Mouse (Mus musculus) midbrain, embryonic 16.5 days (tissue): ENCODE measurements around the gene Tmem107. TPM values are rescaled to one million over a fixed set of nuclear protein-coding genes. Genes with fewer than 3 reads are reported as not detected.
A peak's percentile ranks its signal among the peaks of the same experiment; 100 is the strongest.

Experiments used
- ATAC-seq: fragments of 200-750 bp; cut with Nextera tagmentation; 2 replicates; pipeline ENCODE4 v1.8.0; 2017; ENCODE audit warnings: moderate TSS enrichment
- H3K27ac ChIP-seq: fragments of 300-500 bp; sonication (generic); 2 replicates; pipeline ENCODE4 v1.5.1; 2014; ENCODE audit warnings: mild to moderate bottlenecking, low read length, mixed read lengths
- H3K27me3 ChIP-seq: fragments of 300-500 bp; sonication (generic); 2 replicates; pipeline ENCODE4 v1.6.1; 2014; ENCODE audit warnings: low read depth, low read length, mixed read lengths; ENCODE audit not compliant: control insufficient read depth, insufficient read depth
- H3K36me3 ChIP-seq: fragments of 300-500 bp; sonication (generic); 2 replicates; pipeline ENCODE4 v1.6.1; 2014; ENCODE audit warnings: mild to moderate bottlenecking, low read length, moderate library complexity, mixed read lengths; ENCODE audit not compliant: control insufficient read depth, insufficient read depth
- H3K4me1 ChIP-seq: fragments of 300-500 bp; sonication (generic); 2 replicates; pipeline ENCODE4 v1.6.1; 2014; ENCODE audit warnings: mild to moderate bottlenecking, low read length, mixed read lengths; ENCODE audit not compliant: control insufficient read depth, insufficient read depth
- H3K4me2 ChIP-seq: fragments of 300-500 bp; sonication (generic); 2 replicates; pipeline ENCODE4 v1.6.1; 2014; ENCODE audit warnings: mild to moderate bottlenecking, low read length, mixed read lengths
- H3K4me3 ChIP-seq: fragments of 300-500 bp; sonication (generic); 2 replicates; pipeline ENCODE4 v1.5.1; 2014; ENCODE audit warnings: low read depth, mild to moderate bottlenecking, low read length, moderate library complexity, mixed read lengths
- H3K9ac ChIP-seq: fragments of 300-500 bp; sonication (generic); 2 replicates; pipeline ENCODE4 v1.6.1; 2014; ENCODE audit warnings: low read depth, low read length, mixed read lengths
- H3K9me3 ChIP-seq: fragments of 300-500 bp; sonication (generic); replicated peaks from 2 replicates; pipeline ENCODE4 v1.6.1; 2014; ENCODE audit warnings: mild to moderate bottlenecking, low read length, mixed read lengths; ENCODE audit not compliant: control insufficient read depth, poor library complexity, severe bottlenecking
- WGBS: fragments of 180-500 bp; shearing (Covaris S2); extraction: QIAGEN DNeasy Blood & Tissue Kit; methylation state at CpG from one replicate; pipeline ENCODE4 v1.1.7; 2014; 5-methylcytosine and 5-hydroxymethylcytosine counted together
- polyA plus RNA-seq: library from polyadenylated mRNA; unstranded; fragments of >200 nt; fragmentation: Nextera tagmentation; extraction: Ambion mirVana; gene quantifications from 2 replicates; pipeline ENCODE4 v1.2.1, GENCODE M21; 2015

The Tmem107 gene
- polyA plus RNA-seq, 1 experiment from 2014 or later, result 41.2 TPM

GRCm38 (mm10) chr11:69087082-69087481 lies 16.5 kb downstream of the Tmem107 start:
- ATAC-seq, result no peak
- WGBS, result 39% methylated on average over 4 of the region's 4 CpGs
- Histone ChIP-seq H3K27me3 (no peaks in the 10 kb centered on the region), H3K36me3 (peaks cover 8% of the 10 kb centered on the region; the same call in 1 of the 2 replicates), H3K4me2 (no peak overlapping the region), H3K27ac (no peak overlapping the region; the same call in 1 of the 2 replicates), H3K4me1 (peaks cover 27% of the 10 kb centered on the region), H3K4me3 (no peak overlapping the region), H3K9ac (no peak overlapping the region), H3K9me3 (no peaks in the 10 kb centered on the region)

- Histone ChIP-seq H3K4me2 (peak overlapping the region; percentile 85), H3K4me1 (peaks cover 27% of the 10 kb centered on the region), H3K27me3 (no peaks in the 10 kb centered on the region), H3K9ac (no peak overlapping the region; the same call in 1 of the 2 replicates), H3K36me3 (peaks cover 8% of the 10 kb centered on the region; the same call in 1 of the 2 replicates), H3K9me3 (no peaks in the 10 kb centered on the region), H3K4me3 (no peak overlapping the region), H3K27ac (peak overlapping the region; percentile 98)
- 75% methylated on average over 2 of the region's 2 CpGs for whole genome bisulfite sequencing
- no peak for ATAC-seq
Measured at GRCm38 (mm10) chr11:69087597-69087996, 17.0 kb downstream of the Tmem107 start.

- peak within 1 kb of the TSS; percentile 99 for H3K9ac ChIP-seq
- peak within 1 kb of the TSS; percentile 98 for H3K27ac ChIP-seq
- WGBS, result under 1% methylated on average over 61 of the region's 67 CpGs
- peak within 1 kb of the TSS; percentile 85 for H3K4me2 ChIP-seq
- peak within 1 kb of the TSS; percentile 83 for H3K4me3 ChIP-seq
- H3K36me3 ChIP-seq, result peaks cover 8% of the 10 kb centered on the region; the same call in 1 of the 2 replicates
- no peaks in the 10 kb centered on the region for H3K9me3 ChIP-seq
- peaks cover 27% of the 10 kb centered on the region for H3K4me1 ChIP-seq
- ATAC-seq, result peak; percentile 82
- H3K27me3 ChIP-seq, result no peaks in the 10 kb centered on the region
Measured at GRCm38 (mm10) chr11:69088103-69088855, 17.7 kb downstream of the Tmem107 start, which contains the start of gene Vamp2. TSS of gene Vamp2 (plus strand) at chr11:69088490.

- no peaks in the 10 kb centered on the region for H3K27me3 ChIP-seq
- H3K4me3 ChIP-seq, result peak overlapping the region; percentile 83
- H3K27ac ChIP-seq, result peak overlapping the region; percentile 98
- H3K9me3 ChIP-seq, result no peaks in the 10 kb centered on the region
- H3K4me1 ChIP-seq, result peaks cover 27% of the 10 kb centered on the region
- H3K4me2 ChIP-seq, result peak overlapping the region; percentile 85
- WGBS, result 11% methylated on average over 25 of the region's 25 CpGs
- peak; percentile 26 for ATAC-seq
- peak overlapping the region; percentile 99 for H3K9ac ChIP-seq
- H3K36me3 ChIP-seq, result peaks cover 8% of the 10 kb centered on the region; the same call in 1 of the 2 replicates
Measured at GRCm38 (mm10) chr11:69088856-69089615, 18.4 kb downstream of the Tmem107 start.

- ATAC-seq, result no peak
- H3K4me3 ChIP-seq, result peak overlapping the region; percentile 83
- peaks cover 30% of the 10 kb centered on the region for H3K4me1 ChIP-seq
- H3K9ac ChIP-seq, result peak overlapping the region; percentile 99
- H3K4me2 ChIP-seq, result peak overlapping the region; percentile 85
- no peaks in the 10 kb centered on the region for H3K9me3 ChIP-seq
- H3K27me3 ChIP-seq, result no peaks in the 10 kb centered on the region
- no peak overlapping the region for H3K27ac ChIP-seq
- WGBS, result 92% methylated on average over 12 of the region's 12 CpGs
- peaks cover 8% of the 10 kb centered on the region; the same call in 1 of the 2 replicates for H3K36me3 ChIP-seq
Measured at GRCm38 (mm10) chr11:69089616-69090290, 19.1 kb downstream of the Tmem107 start.

GRCm38 (mm10) chr11:69090367-69090766 lies 19.8 kb downstream of the Tmem107 start:
- 57% methylated on average over 6 of the region's 6 CpGs for WGBS
- Histone ChIP-seq H3K4me2 (peak overlapping the region; percentile 85), H3K9ac (no peak overlapping the region), H3K9me3 (no peaks in the 10 kb centered on the region), H3K36me3 (peaks cover 8% of the 10 kb centered on the region; the same call in 1 of the 2 replicates), H3K4me1 (peaks cover 32% of the 10 kb centered on the region), H3K4me3 (no peak overlapping the region), H3K27me3 (no peaks in the 10 kb centered on the region), H3K27ac (no peak overlapping the region)
- ATAC-seq, result no peak

- ATAC-seq, result no peak
- WGBS, result 61% methylated on average over 7 of the region's 7 CpGs
Measured at GRCm38 (mm10) chr11:69091566-69092385, 21.2 kb downstream of the Tmem107 start.

GRCm38 (mm10) chr11:69092386-69092751 lies 21.8 kb downstream of the Tmem107 start:
- Histone ChIP-seq H3K9ac (no peak overlapping the region), H3K9me3 (no peaks in the 10 kb centered on the region), H3K27ac (no peak overlapping the region), H3K4me1 (peaks cover 48% of the 10 kb centered on the region), H3K27me3 (no peaks in the 10 kb centered on the region), H3K4me2 (no peak overlapping the region), H3K36me3 (peaks cover 8% of the 10 kb centered on the region; the same call in 1 of the 2 replicates), H3K4me3 (no peak overlapping the region)
- ATAC-seq, result no peak
- WGBS, result 3% methylated on average over 3 of the region's 3 CpGs

More at GRCm38 (mm10) chr11:69091566-69092385, 21.2 kb downstream of the Tmem107 start:
- no peak overlapping the region for H3K4me3 ChIP-seq
- no peak overlapping the region for H3K4me2 ChIP-seq
- H3K27me3 ChIP-seq, result no peaks in the 10 kb centered on the region
- peaks cover 8% of the 10 kb centered on the region; the same call in 1 of the 2 replicates for H3K36me3 ChIP-seq
- H3K4me1 ChIP-seq, result peaks cover 43% of the 10 kb centered on the region
- 0 out of 2 replicates have a peak overlapping the region, but pooled peaks have one; percentile 7 for H3K9ac ChIP-seq
- H3K27ac ChIP-seq, result no peak overlapping the region
- no peaks in the 10 kb centered on the region for H3K9me3 ChIP-seq
